Mouse (Mus musculus): ENCODE data around the gene Kcnk15. TPM values are rescaled to one million over a fixed set of nuclear protein-coding genes. Genes with fewer than 3 reads are reported as not detected.

Kcnk15 gene
- not detected for total RNA-seq (2021)
- long read RNA-seq, experiment 1 = 0 reads
- long read RNA-seq, experiment 2 = 0 reads

DNA sequence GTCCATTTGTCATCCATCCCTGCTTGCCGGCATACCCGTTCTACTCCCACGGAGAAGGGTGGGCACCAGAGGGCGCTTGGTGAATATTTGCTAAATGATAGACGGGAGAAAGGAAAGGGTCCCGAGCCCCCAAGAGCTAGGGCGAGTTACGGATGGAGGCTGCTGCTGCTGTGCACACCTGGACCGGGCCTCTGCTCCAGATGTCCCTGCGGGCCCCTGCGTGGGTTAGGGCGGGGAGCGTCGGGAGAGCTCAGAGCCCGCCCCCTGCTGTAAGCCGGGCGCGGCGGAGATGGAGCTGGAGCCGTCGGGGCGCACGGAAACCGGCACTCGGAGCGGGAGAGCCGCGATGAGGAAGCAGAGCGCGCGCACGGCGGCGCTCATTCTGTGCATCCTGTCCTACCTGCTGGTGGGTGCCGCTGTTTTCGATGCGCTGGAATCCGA is at the start of gene Kcnk15:
Kcnk15 (plus strand) TSS at position 191 of the 441 bp plus-strand sequence.
- DNase-seq (ENCODE audit: low spot score) = no peak

DNA sequence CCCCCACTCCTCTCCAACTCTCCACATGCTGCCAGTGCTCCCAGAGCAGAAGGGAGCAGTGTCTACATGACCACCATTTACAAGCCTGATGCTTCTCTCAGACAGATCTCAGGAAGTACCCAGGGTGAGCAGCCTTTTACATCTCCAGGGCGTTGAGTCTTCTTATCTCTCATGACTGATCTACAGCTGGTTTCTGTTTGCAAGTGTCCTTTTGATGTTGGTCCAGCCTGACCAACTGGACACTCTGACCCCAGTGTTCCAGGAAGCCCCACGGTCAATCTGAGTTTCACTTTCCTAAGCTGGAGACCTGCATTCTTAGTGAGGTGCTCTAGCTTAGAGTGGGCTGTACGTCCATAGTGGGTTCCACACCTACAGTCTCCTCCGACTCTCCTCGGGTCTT is 49.6 kb upstream of the Kcnk15 start:
- DNase-seq (ENCODE audit: low spot score) = no peak

DNA sequence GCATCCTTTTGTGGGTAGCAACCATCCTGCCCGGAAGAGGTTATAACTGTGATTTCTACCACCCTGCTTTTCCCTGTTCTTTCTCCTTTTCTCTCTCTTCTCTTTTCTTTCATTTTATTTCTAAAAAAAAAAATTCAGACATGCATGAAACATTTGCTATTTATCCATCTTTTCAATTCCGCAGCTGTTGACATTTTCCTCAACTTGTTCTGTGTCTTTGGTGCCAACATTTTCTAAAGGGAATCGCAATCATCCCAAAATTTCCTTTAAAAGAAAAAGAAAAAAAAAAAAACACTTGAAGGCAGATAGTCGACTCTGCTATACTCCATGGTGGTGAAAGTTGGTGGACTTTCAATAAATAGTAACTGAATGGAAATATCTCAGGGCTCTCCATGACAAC is 44.3 kb upstream of the Kcnk15 start:
- no peak for DNase-seq (ENCODE audit: low spot score)

DNA sequence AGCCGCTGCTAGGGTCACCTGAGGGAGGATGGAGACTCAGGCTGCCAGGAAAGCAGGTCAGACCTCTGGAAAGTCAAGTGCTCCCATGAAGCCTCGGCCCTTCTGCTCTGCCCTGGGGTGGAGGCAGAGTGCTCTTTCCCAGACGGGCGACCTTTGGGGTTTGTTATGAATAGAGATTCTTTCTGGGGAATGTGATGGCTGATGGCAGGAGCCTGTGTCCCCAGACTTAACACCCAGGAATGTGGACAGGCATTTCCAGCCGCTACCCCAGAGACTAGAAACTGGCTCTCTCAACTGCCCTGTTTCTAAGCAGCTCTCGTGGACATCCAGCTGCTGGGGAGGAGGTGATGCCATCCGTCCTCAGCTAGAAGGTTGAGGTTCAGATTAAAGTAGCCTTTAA is 43.7 kb upstream of the Kcnk15 start:
- DNase-seq (ENCODE audit: low spot score) = no peak

DNA sequence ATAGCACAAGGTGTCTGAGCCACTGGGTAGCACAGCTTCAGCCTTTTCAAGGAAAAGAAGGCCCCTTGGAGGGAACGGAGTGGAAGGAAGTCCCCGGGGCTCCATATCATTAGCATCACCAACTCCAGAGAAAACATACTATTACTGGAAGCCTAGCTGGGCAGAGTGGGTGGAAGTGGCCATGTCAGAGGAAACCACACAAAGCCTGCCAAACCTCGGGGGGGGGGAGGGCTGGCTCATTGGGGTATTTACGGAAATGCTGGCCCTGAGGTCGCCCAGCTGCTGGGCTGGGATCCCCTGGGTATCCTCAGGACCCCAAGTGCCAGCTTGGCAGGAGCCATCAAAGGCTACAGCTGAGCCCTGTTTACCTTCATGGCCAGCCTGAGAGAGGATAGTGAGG is 40.4 kb upstream of the Kcnk15 start:
- DNase-seq (ENCODE audit: low spot score) = no peak

DNA sequence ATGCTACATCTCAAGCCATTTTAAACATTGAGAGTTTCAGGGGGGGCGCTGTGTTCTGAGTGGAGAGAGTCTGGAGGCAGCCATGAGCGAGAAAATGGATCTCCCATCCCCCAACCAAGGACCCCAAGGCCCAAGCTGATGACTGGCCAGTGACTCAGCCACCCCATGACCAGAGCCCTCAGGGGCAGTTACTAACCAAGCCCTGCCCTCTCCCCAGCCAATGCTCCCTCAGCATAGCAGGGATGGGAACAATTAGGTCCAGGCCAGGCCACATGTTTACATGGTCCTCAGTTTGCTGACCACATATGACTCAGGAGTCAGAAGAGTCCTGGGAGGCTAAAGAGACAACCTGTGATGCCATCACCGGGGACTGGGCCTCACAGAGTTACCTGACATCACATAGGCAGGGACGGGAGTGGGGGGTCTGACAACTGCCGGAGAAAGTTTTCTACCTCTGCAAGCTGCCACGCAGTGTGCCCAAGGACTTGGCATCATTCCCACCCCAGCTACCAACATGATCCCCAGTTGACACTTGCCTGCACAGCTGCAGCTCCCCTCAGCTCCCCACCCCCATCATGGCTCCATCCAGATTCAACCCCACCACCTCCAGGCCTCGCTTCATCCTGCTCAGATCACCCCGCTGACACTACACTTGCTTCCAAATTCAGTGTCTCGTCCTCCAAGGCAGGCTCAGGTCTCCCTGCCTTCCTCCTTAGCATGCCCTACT is 38.5 kb upstream of the Kcnk15 start:
- no peak for DNase-seq (ENCODE audit: low spot score)

DNA sequence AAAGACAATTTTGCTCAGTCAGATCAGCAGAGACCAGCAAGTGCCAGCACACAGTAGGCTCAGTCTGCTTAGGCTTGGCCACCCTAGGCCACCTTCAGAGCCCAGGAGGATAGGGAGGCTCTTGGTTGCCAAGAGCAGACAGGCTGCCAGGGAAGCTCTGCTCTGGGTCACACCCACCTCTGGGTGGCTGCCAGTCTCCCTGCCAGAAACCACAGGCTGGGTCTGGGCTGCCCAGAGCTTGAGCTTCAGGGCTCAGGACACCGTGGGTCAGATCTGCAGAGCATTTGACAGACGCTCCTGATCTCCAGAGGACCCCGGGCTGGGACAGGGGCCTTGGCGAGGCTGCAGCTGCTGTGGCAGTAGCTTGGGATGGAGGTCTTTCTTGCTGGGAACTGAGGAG is 32.8 kb upstream of the Kcnk15 start, which contains the start of gene Ccn5:
Ccn5 (plus strand) TSS at position 255 of the 400 bp plus-strand sequence.
- peak; percentile 89 for DNase-seq (ENCODE audit: low spot score)

DNA sequence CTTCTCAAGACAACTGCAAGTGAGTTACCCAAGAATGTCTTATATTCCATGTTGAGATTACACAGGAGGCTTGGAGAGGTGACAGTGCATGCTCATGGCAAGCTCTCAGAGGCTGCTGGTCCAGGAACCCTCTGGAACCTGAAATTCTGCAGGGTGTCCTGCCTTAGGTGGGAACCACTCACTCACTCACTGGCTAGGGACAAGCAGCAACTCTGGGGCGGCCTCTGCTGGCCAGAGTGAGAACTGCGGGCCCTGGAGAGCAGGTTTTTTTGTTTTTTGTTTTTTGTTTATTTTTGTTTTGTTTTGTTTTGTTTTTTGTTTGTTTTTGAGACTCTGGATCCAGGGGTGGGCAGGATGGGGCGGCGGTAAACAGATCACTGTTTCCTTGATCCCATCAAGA is 30.2 kb upstream of the Kcnk15 start:
- peak; percentile 48 for DNase-seq (ENCODE audit: low spot score)

DNA sequence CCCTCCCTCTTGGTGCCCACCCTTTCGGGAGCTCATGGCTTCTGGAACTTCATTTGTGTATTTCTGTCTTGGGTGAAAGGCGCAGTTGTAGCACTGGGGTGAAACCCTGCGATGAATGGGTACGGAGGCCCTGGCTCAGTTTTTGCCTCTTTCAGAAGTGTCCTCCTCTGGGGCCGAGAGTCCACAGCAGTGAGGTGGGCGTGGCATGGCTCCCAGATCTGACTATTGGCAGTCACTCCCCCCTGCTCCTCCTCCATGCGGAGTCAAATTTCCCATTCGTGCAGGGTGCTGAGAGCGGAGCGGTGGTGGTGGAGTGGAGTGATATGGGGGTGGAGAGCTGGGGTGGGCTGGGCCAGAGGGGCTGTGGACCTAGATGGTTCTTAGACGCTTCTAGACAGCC is 29.7 kb upstream of the Kcnk15 start:
- peak; percentile 60 for DNase-seq (ENCODE audit: low spot score)

DNA sequence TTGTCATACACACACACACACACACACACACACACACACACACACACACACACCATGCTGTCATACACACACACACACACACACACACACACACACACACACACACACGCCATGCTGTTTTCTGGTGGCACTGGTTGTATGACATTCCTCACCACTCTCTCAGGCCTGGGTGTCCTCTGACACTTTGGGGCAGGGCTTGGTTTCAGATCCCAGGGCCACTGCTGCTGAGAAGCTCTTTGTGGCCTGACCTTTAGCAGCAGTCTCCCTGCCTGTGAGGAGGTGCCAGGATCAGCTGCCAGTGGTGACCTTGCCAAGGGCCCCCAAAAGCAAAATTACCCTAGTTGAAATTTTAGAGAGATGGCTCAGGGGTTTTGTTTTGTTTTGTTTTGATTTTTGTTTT is 27.6 kb upstream of the Kcnk15 start:
- no peak for DNase-seq (ENCODE audit: low spot score)

DNA sequence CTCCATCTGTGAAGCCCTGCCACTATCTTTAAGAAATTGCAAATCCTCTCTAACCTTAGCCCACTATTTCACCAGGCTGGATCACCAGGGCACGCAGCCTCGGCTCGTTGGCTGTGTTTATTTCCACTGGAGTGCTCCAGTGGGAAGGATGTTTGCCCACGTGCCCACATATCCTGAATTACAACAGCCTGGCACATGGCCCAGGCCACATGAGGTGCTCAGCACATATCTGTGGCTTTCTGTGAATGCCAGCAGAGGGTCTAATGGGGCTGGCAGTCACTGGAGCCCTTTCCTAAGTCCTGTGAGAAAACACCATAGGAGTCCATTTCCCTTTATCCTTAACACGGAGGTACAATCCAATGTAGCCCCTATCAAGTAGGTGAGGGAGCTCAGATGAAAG is 27.0 kb upstream of the Kcnk15 start:
- DNase-seq (ENCODE audit: low spot score) = no peak

DNA sequence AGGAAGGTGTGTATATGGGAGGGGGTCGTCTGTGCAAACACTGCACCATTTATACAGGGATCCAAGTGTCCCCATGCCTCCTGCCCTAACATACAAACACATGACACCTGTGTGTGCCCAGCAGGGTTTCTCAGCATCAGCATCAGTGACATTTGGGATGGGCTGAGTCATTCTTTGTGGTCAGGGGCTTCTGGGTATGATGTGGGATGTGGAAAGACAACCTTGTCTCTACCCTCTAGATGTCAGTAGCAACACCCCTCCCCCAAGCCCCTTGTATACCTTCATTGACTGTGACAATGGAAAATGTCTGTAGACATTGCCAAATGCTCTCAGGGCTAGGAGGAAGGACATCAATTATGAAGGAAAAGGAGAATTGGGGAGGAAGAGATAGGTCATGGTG is 22.3 kb upstream of the Kcnk15 start:
- no peak for DNase-seq (ENCODE audit: low spot score)

DNA sequence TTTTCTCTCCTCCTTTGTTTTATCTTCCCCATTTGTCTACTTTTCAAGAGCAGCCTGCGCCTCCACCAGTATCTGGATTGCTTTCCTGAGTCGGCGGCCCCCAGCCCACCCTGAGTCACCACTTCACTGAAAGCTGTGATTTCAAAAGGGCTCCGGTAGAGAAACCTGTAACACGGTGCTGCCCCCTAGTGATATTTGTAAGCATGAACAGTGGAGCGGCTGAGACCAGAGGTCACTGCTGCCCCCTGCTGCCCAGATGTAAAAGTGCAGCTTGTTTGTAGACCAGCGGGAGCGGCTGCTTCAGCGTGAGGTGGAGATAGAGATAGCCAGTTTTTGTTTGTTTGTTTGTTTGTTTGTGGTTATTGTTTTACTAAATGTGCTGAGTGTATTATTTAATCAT is 15.4 kb upstream of the Kcnk15 start:
- peak; percentile 85 for DNase-seq (ENCODE audit: low spot score)

DNA sequence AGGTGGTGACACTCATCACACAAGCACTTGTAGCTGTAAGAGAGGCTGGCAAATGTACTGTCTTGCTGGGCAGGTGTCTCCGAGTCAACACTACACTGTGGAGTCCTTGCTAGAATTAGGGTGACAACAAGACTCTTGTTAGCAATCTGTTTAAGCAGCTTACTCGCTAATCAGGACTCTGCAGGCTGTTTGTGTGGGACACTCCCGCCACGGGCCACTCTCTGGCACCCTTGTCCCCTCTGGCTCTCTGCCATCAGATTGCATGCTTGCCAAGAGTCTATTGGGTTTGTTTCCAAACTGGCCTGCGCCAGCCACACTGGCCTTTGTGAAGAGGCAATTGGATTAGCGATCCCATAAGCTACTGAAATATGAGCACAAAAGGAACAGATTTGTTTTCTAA is 13.9 kb upstream of the Kcnk15 start:
- DNase-seq (ENCODE audit: low spot score) = no peak

DNA sequence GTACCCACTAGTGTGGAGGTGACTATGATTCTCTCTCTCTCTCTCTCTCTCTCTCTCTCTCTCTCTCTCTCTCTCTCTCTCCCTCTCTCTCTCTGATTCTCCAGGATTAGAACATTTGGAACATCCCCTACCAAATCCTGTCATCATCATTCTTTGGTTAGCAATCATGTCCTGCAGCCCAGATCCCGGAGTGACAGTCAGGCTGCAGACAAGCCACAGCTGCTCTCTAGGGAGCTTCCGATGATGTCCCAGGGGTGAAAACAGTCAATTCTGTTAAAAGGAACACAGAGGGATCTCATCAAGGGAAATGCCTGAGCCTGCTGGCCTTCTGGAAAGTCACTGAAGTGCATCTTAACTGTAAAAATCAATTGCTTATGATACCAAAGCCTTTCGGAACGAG is 11.4 kb upstream of the Kcnk15 start:
- no peak for DNase-seq (ENCODE audit: low spot score)

DNA sequence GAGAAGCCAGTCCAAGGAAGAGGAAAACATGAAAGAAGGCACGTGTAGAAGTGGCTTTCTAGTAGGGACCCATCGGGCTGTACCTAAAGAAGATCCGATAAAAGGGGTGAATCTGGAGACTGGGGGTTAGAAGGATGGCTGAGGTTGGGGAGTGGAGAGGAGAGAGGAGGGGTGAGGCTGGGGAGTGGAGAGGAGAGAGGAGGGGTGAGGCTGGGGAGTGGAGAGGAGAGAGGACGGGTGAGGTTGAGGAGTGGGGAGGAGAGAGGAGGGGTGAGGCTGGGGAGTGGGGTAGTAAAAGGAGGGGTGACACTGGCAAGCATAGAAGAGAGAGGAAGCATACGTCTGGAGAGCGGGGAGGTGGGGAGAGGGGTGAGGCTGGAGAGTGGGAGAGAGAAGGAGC is 3.8 kb downstream of the Kcnk15 start:
- DNase-seq (ENCODE audit: low spot score) = no peak

DNA sequence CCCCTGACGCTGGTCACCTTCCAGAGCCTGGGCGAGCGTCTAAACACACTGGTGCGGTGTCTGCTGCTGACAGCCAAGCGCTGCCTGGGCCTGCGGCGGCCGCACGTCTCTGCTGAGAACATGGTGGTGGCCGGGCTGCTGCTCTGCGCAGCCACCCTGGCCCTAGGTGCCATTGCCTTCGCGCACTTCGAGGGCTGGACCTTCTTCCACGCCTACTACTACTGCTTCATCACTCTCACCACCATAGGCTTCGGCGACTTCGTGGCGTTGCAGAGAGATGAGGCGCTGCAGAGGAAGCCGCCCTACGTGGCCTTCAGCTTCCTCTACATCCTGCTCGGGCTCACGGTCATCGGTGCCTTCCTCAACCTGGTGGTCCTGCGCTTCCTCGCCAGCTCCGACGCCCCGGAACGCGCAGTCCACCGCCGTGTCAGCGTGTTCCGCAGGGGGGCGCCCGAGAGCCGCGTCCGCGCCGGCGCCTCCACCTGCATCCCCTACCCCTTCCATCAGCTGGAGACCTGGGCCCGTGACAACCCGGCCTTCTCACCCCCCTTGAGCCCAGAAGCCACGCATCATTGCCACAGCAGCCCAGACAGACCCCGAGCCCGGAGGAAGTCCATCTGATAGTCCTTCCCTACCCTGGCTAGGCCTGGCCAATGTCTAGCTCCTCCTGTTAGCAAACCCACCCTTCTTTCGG is 5.0 kb downstream of the Kcnk15 start:
- DNase-seq (ENCODE audit: low spot score) = peak; percentile 7

DNA sequence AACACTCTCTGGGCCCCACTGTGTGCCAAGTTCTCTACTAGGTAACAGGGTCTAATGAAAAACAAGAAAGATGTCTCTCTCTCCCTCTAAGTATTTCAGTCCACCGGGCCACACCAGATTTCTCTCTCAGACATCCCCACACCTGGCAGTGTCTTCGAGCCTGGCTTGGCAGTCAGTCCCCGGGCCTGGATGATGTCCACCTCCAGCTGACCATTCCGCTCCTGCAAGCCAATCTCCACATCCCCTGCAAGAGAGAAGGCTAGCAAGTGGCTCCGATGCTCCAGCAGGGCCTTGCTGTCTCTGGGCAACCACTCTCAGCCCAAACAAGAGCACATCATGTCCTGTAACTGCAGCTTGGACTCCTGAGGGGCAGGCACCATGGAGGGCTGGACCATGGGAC is 11.9 kb downstream of the Kcnk15 start:
- no peak for DNase-seq (ENCODE audit: low spot score)

DNA sequence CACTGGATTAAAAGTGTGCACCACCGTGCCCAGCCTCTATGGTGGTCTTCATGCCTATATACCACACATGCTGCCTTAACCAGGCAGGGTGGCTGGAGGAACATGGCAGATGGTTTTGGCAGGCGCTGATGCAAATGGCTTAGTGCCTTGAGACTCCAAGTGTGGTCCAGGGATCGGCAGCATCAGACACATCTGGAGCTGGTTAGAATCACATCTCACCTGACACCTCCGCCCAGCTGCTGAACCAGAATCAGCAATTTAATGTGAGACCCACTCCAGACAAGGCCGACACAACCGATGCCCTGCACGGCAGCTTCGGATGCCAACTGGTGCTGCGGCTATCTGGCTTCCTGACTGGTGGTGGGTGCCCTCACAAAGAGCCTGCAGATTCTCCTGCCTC is 12.6 kb downstream of the Kcnk15 start:
- DNase-seq (ENCODE audit: low spot score) = no peak

DNA sequence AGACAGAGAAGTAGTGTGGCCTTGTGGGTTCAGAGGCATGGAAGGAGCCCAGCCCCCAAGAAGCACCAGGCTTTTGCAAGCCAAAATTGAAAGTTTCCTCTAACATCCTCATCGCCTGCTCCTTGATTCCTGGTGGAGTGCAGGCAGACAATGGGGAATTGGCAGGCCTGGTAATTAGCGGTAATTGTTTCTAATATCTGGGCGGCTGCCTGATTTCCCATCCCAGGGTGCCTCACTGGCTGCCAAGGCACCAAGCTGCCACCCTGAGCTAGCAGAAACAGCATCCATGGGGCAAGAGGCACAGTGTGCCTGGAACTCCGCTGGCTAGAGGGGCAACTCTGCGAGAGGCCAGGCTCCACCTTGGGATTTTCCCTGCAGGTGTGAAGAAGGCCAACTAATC is 16.3 kb downstream of the Kcnk15 start:
- no peak for DNase-seq (ENCODE audit: low spot score)

DNA sequence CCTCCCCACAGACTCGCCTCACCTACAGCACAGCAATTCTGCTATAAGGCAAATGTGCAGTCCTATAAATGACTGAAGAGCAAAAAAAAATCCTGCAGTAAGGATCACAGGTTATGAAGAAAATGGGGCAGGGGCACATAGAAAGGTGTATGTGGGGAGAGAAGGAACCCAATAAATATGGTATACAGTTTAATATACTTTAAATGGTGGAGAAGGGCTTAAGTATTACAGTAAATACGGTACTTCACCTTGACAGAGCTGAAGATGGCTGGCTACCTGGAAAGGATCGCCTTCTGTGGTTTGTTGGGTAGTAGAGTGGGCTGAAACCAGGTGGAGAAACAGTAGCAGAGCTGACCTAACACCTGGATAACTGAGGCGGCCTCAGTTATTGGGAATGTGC is 17.8 kb downstream of the Kcnk15 start:
- no peak for DNase-seq (ENCODE audit: low spot score)

DNA sequence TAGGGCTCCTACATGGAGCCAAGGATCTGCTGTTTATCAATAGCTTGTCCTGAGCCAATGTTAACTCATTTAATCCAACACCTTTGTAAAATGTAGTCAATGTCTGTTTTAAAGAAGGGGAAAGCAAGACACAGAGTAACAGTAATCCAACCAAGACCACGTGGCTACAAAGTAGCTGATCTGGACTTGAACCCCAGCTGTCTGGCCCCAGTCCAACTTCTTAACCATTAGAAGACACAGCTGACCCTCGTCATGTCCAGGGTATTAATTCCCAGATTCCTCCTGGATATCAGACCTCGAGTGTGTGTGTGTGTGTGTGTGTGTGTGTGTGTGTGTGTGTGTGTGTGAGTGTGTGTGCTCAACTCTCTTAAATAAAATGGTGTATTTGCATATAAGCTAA is 18.5 kb downstream of the Kcnk15 start:
- no peak for DNase-seq (ENCODE audit: low spot score)

DNA sequence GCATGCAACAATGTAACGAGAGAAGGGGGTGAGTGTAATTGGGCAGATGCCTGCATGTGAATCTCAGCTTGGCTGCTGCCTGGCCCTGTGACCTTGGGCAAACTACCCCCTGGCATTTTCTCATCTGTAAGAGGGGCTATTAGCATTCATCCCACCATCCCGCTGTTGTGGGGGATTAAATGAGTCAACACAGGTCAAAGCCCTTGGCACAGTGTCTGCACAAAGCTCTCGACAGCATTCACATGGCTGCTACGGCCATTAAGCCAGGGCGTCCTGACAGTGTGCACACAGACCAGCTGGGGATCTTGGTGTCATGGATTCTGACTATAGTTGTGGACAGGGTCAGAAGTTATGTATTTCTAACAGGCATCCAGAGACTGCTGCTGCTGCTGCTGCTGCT is 21.4 kb downstream of the Kcnk15 start:
- no peak for DNase-seq (ENCODE audit: low spot score)
